Mouse (Mus musculus) embryonic facial prominence, embryonic 13.5 days (tissue): ENCODE measurements around the gene Tmem50a. TPM values are rescaled to one million over a fixed set of nuclear protein-coding genes. Genes with fewer than 3 reads are reported as not detected.

Experiments used
- ATAC-seq: fragments of 200-750 bp; cut with Nextera tagmentation; 2 replicates; pipeline ENCODE4 v1.8.0; 2017; ENCODE audit warnings: low read depth; ENCODE audit not compliant: insufficient number of reproducible peaks, insufficient read depth, low FRiP score, low TSS enrichment
- H3K27ac ChIP-seq: fragments of 300-500 bp; sonication (generic); 2 replicates; pipeline ENCODE4 v1.5.1; 2015; ENCODE audit warnings: moderate library complexity, mild to moderate bottlenecking, inconsistent platforms
- H3K27me3 ChIP-seq: fragments of 300-500 bp; sonication (generic); 2 replicates; pipeline ENCODE4 v1.6.1; 2015; ENCODE audit warnings: mild to moderate bottlenecking, inconsistent platforms
- H3K36me3 ChIP-seq: fragments of 300-500 bp; sonication (generic); 2 replicates; pipeline ENCODE4 v1.6.1; 2015; ENCODE audit warnings: mild to moderate bottlenecking, inconsistent platforms
- H3K4me1 ChIP-seq: fragments of 300-500 bp; sonication (generic); 2 replicates; pipeline ENCODE4 v1.6.1; 2015; ENCODE audit warnings: inconsistent platforms
- H3K4me2 ChIP-seq: fragments of 300-500 bp; sonication (generic); 2 replicates; pipeline ENCODE4 v1.6.1; 2015; ENCODE audit warnings: moderate library complexity, mild to moderate bottlenecking, inconsistent platforms
- H3K4me3 ChIP-seq: fragments of 300-500 bp; sonication (generic); 2 replicates; pipeline ENCODE4 v1.5.1; 2015; ENCODE audit warnings: mild to moderate bottlenecking, inconsistent platforms
- H3K9ac ChIP-seq: fragments of 300-500 bp; sonication (generic); 2 replicates; pipeline ENCODE4 v1.6.1; 2015; ENCODE audit warnings: mild to moderate bottlenecking, inconsistent platforms
- H3K9me3 ChIP-seq: fragments of 300-500 bp; sonication (generic); 2 replicates; pipeline ENCODE4 v1.6.1; 2016; ENCODE audit warnings: inconsistent platforms
- WGBS: fragments of 180-500 bp; shearing (Covaris S2); methylation state at CpG from one replicate; pipeline ENCODE4 v1.1.7; 2015; ENCODE audit warnings: mixed read lengths; 5-methylcytosine and 5-hydroxymethylcytosine counted together
- polyA plus RNA-seq: library from polyadenylated mRNA; unstranded; fragments of >200 nt; fragmentation: Nextera tagmentation; extraction: Ambion mirVana; gene quantifications from 2 replicates; pipeline ENCODE4 v1.2.1, GENCODE M21; 2015

Gene Tmem50a
- 172 and 199 TPM in 2 replicates for polyA plus RNA-seq

GRCm38 (mm10) chr4:134914864-134915209 is at the start of gene Tmem50a:
Gene Tmem50a, minus strand, starts transcription at chr4:134915024.
- H3K4me2 ChIP-seq: peak within 1 kb of the TSS; percentile 71
- peaks cover 17% of the 10 kb centered on the region for H3K4me1 ChIP-seq
- H3K4me3 ChIP-seq: peak within 1 kb of the TSS; percentile 80
- H3K27me3 ChIP-seq: no peaks in the 10 kb centered on the region
- peak within 1 kb of the TSS; percentile 94 for H3K27ac ChIP-seq
- WGBS: under 1% methylated on average over 25 of the region's 25 CpGs
- H3K9ac ChIP-seq: peak within 1 kb of the TSS; percentile 92
- H3K36me3 ChIP-seq: peaks cover 22% of the 10 kb centered on the region
- H3K9me3 ChIP-seq: no peaks in the 10 kb centered on the region
- ATAC-seq: peak; percentile 89

GRCm38 (mm10) chr4:134963021-134963776 is 48.4 kb upstream of the Tmem50a start:
- peak; percentile 20; the same call in 1 of the 2 replicates for ATAC-seq
- Histone ChIP-seq H3K9me3 (no peaks in the 10 kb centered on the region), H3K36me3 (no peaks in the 10 kb centered on the region), H3K27me3 (peaks cover 7% of the 10 kb centered on the region; the same call in 1 of the 2 replicates), H3K27ac (no peak overlapping the region), H3K4me2 (peak overlapping the region; percentile 43), H3K9ac (no peak overlapping the region), H3K4me3 (no peak overlapping the region; the same call in 1 of the 2 replicates), H3K4me1 (0 out of 2 replicates have a peak, but pooled peaks cover under 1% of the 10 kb centered on the region)
- 26% methylated on average over 19 of the region's 19 CpGs for WGBS

- H3K27ac ChIP-seq: no peak overlapping the region
- 23% methylated on average over 3 of the region's 3 CpGs for WGBS
- H3K4me2 ChIP-seq: no peak overlapping the region
- no peak overlapping the region for H3K9ac ChIP-seq
- H3K9me3 ChIP-seq: no peaks in the 10 kb centered on the region
- H3K36me3 ChIP-seq: no peaks in the 10 kb centered on the region
- H3K4me1 ChIP-seq: peaks cover 12% of the 10 kb centered on the region
- no peak for ATAC-seq
- peaks cover 28% of the 10 kb centered on the region for H3K27me3 ChIP-seq
- no peak overlapping the region for H3K4me3 ChIP-seq
Observed at GRCm38 (mm10) chr4:134956328-134956727, 41.5 kb upstream of the Tmem50a start.

- WGBS: 72% methylated on average over 3 of the region's 3 CpGs
- H3K27me3 ChIP-seq: peaks cover 28% of the 10 kb centered on the region
Observed at GRCm38 (mm10) chr4:134955845-134956244, 41.0 kb upstream of the Tmem50a start.

GRCm38 (mm10) chr4:134955196-134955595 is 40.4 kb upstream of the Tmem50a start:
- Histone ChIP-seq H3K4me2 (no peak overlapping the region), H3K27ac (no peak overlapping the region), H3K9ac (no peak overlapping the region), H3K4me1 (peaks cover 19% of the 10 kb centered on the region), H3K4me3 (no peak overlapping the region), H3K9me3 (no peaks in the 10 kb centered on the region), H3K36me3 (no peaks in the 10 kb centered on the region), H3K27me3 (peaks cover 28% of the 10 kb centered on the region)
- 79% methylated on average over 2 of the region's 2 CpGs for WGBS
- ATAC-seq: no peak

More at GRCm38 (mm10) chr4:134955845-134956244, 41.0 kb upstream of the Tmem50a start:
- Histone ChIP-seq H3K36me3 (no peaks in the 10 kb centered on the region), H3K27ac (no peak overlapping the region), H3K4me1 (peaks cover 12% of the 10 kb centered on the region), H3K9me3 (no peaks in the 10 kb centered on the region), H3K4me3 (no peak overlapping the region), H3K9ac (no peak overlapping the region), H3K4me2 (no peak overlapping the region)
- ATAC-seq: no peak

GRCm38 (mm10) chr4:134954461-134954860 is 39.6 kb upstream of the Tmem50a start:
- Histone ChIP-seq H3K36me3 (no peaks in the 10 kb centered on the region), H3K9me3 (no peaks in the 10 kb centered on the region), H3K4me2 (no peak overlapping the region), H3K4me3 (no peak overlapping the region), H3K27ac (no peak overlapping the region), H3K27me3 (peaks cover 28% of the 10 kb centered on the region), H3K9ac (no peak overlapping the region), H3K4me1 (peaks cover 19% of the 10 kb centered on the region)
- no peak for ATAC-seq
- WGBS: 26% methylated on average over 15 of the region's 15 CpGs

- Histone ChIP-seq H3K36me3 (no peaks in the 10 kb centered on the region), H3K4me3 (no peak overlapping the region), H3K9ac (no peak overlapping the region), H3K4me2 (0 out of 2 replicates have a peak overlapping the region, but pooled peaks have one; percentile 11), H3K27ac (peak overlapping the region; percentile 44; the same call in 1 of the 2 replicates), H3K4me1 (peaks cover 28% of the 10 kb centered on the region), H3K27me3 (peaks cover 22% of the 10 kb centered on the region), H3K9me3 (no peaks in the 10 kb centered on the region)
- WGBS: 15% methylated on average over 11 of the region's 11 CpGs
- peak; percentile 73 for ATAC-seq
Observed at GRCm38 (mm10) chr4:134950518-134951091, 35.8 kb upstream of the Tmem50a start.

GRCm38 (mm10) chr4:134946024-134946744 is 31.4 kb upstream of the Tmem50a start:
- peaks cover 30% of the 10 kb centered on the region for H3K4me1 ChIP-seq
- no peak for ATAC-seq
- WGBS: 13% methylated on average over 17 of the region's 17 CpGs
- H3K27ac ChIP-seq: no peak overlapping the region
- peak overlapping the region; percentile 22 for H3K4me3 ChIP-seq
- no peaks in the 10 kb centered on the region for H3K36me3 ChIP-seq
- no peak overlapping the region for H3K9ac ChIP-seq
- no peaks in the 10 kb centered on the region for H3K9me3 ChIP-seq
- peaks cover 31% of the 10 kb centered on the region for H3K27me3 ChIP-seq
- H3K4me2 ChIP-seq: peak overlapping the region; percentile 55

- 36% methylated on average over 27 of the region's 27 CpGs for WGBS
- H3K9ac ChIP-seq: no peak overlapping the region
- ATAC-seq: peak; percentile 66; the same call in 1 of the 2 replicates
Observed at GRCm38 (mm10) chr4:134943758-134944538, 29.1 kb upstream of the Tmem50a start.

GRCm38 (mm10) chr4:134939900-134940299 is 25.1 kb upstream of the Tmem50a start:
- Histone ChIP-seq H3K27ac (no peak overlapping the region), H3K9me3 (no peaks in the 10 kb centered on the region), H3K4me3 (no peak overlapping the region), H3K27me3 (peaks cover 30% of the 10 kb centered on the region), H3K4me2 (peak overlapping the region; percentile 38), H3K9ac (no peak overlapping the region), H3K36me3 (peaks cover 28% of the 10 kb centered on the region), H3K4me1 (peaks cover 11% of the 10 kb centered on the region)
- WGBS: 55% methylated on average over 9 of the region's 9 CpGs
- ATAC-seq: no peak

More at GRCm38 (mm10) chr4:134943758-134944538, 29.1 kb upstream of the Tmem50a start:
- Histone ChIP-seq H3K27ac (no peak overlapping the region), H3K9me3 (no peaks in the 10 kb centered on the region), H3K4me1 (peaks cover 23% of the 10 kb centered on the region), H3K4me3 (no peak overlapping the region), H3K36me3 (no peaks in the 10 kb centered on the region), H3K27me3 (peaks cover 34% of the 10 kb centered on the region), H3K4me2 (peak overlapping the region; percentile 16)
